24 mouse cellular contexts compared by ENCODE assay signal in genomic region chr1:181974897-181975296, GRCm38 (mm10). TPM values are rescaled to one million over a fixed set of nuclear protein-coding genes. Genes with fewer than 3 reads are reported as not detected.
DNase-seq lines count a peak whose midpoint lies in the region; ATAC-seq and TF ChIP-seq lines count a peak whose summit lies in the region.
"Had no signal": no experiment of that assay in that cellular context is flagged by ENCODE, and none has a peak within 500 bp of the region (broad histone marks: within the 10 kb centered on the region; RNA-seq: fewer than 3 reads in every experiment).

No protein-coding gene starts in this region.

- TF ChIP-seq POLR2A in kidney, adult 2 months (IDR thresholded peaks at IDR 0.05; ENCODE audit: low read depth, low read length): no peak

- H3K4me2 ChIP-seq in heart, embryonic 12.5 days: no peak overlapping the region
- H3K4me2 ChIP-seq in kidney, postnatal 0 days (ENCODE audit: low read length): no peak overlapping the region
- no peak overlapping the region for H3K4me2 ChIP-seq in lung, postnatal 0 days (replicated peaks; ENCODE audit: low read depth, low read length)
- H3K4me2 ChIP-seq: embryonic facial prominence, embryonic 13.5 days; forebrain, embryonic 13.5 days; intestine, embryonic 15.5 days; limb, embryonic 13.5 days; liver, embryonic 13.5 days; neural tube, embryonic 13.5 days had no signal

- no peak for DNase-seq in heart, adult 11 months
- DNase-seq in kidney, postnatal 0 days (ENCODE audit: low spot score): peak; percentile 28
- DNase-seq in kidney, adult 2 months: no peak
- DNase-seq in lung, postnatal 0 days (ENCODE audit: low spot score): peak; percentile 93
- no peak for DNase-seq in lung, postnatal 14 days
- DNase-seq: adrenal gland, postnatal 14 days; cerebellum, adult 8-10 months; cerebellum, postnatal 36 days; embryo, embryonic 11 days; gastrocnemius, postnatal 10 days; kidney, adult 9 months; kidney, postnatal 25 days; liver, embryonic 13.5 days had no signal

- peak; percentile 74; the same call in 1 of the 2 replicates for TF ChIP-seq EP300 in lung, postnatal 0 days (IDR thresholded peaks at IDR 0.05)

- ATAC-seq in heart, embryonic 12.5 days (ENCODE audit: insufficient number of reproducible peaks, low FRiP score): no peak
- ATAC-seq in kidney, postnatal 0 days (replicated peaks; ENCODE audit: low FRiP score, low read depth): no peak
- ATAC-seq in lung, postnatal 0 days: peak; percentile 88
- no peak for ATAC-seq in activated CD4-positive, CD25-positive, alpha-beta regulatory T cell, adult 4 months
- ATAC-seq: forebrain, embryonic 13.5 days; intestine, embryonic 15.5 days; midbrain, embryonic 16.5 days had no signal

- H3K4me1 ChIP-seq in heart, embryonic 12.5 days (replicated peaks): peaks cover 66% of the 10 kb centered on the region
- peaks cover 9% of the 10 kb centered on the region for H3K4me1 ChIP-seq in kidney, postnatal 0 days (replicated peaks; ENCODE audit: insufficient read depth, low read length)
- H3K4me1 ChIP-seq in kidney, adult 2 months (ENCODE audit: control insufficient read depth, insufficient read depth, low read length): peaks cover 6% of the 10 kb centered on the region; the same call in 1 of the 2 replicates
- H3K4me1 ChIP-seq in lung, postnatal 0 days (ENCODE audit: insufficient read depth, low read depth, low read length): peaks cover 6% of the 10 kb centered on the region; the same call in 1 of the 2 replicates

- no peaks in the 10 kb centered on the region for H3K27me3 ChIP-seq in heart, embryonic 12.5 days (replicated peaks)
- H3K27me3 ChIP-seq in kidney, postnatal 0 days (ENCODE audit: insufficient read depth, low read length): no peaks in the 10 kb centered on the region
- no peaks in the 10 kb centered on the region for H3K27me3 ChIP-seq in kidney, adult 2 months (replicated peaks; ENCODE audit: control insufficient read depth, insufficient read depth, low read length)
- H3K27me3 ChIP-seq in lung, postnatal 0 days (replicated peaks; ENCODE audit: insufficient read depth, low read length): no peaks in the 10 kb centered on the region
- H3K27me3 ChIP-seq: embryonic facial prominence, embryonic 13.5 days; forebrain, embryonic 13.5 days; intestine, embryonic 15.5 days; limb, embryonic 13.5 days; liver, embryonic 13.5 days; neural tube, embryonic 13.5 days had no signal

- no peak for TF ChIP-seq CTCF in kidney, postnatal 0 days (IDR thresholded peaks at IDR 0.05; ENCODE audit: low read depth)
- TF ChIP-seq CTCF in kidney, adult 2 months (conservative IDR thresholded peaks at IDR 0.05; ENCODE audit: insufficient read depth, insufficient read length, low read depth, low read length): no peak
- no peak for TF ChIP-seq CTCF in lung, postnatal 0 days (IDR thresholded peaks at IDR 0.05)

- H3K9me3 ChIP-seq in heart, embryonic 12.5 days (replicated peaks): no peaks in the 10 kb centered on the region
- H3K9me3 ChIP-seq in kidney, postnatal 0 days (replicated peaks; ENCODE audit: low read length): no peaks in the 10 kb centered on the region
- no peaks in the 10 kb centered on the region for H3K9me3 ChIP-seq in lung, postnatal 0 days (ENCODE audit: low read length)
- H3K9me3 ChIP-seq: embryonic facial prominence, embryonic 13.5 days; forebrain, embryonic 13.5 days; intestine, embryonic 15.5 days; limb, embryonic 13.5 days; liver, embryonic 13.5 days; midbrain, embryonic 10.5 days; neural tube, embryonic 13.5 days had no signal

- H3K36me3 ChIP-seq in heart, embryonic 12.5 days: no peaks in the 10 kb centered on the region
- no peaks in the 10 kb centered on the region for H3K36me3 ChIP-seq in kidney, postnatal 0 days (ENCODE audit: insufficient read depth, low read length)
- no peaks in the 10 kb centered on the region for H3K36me3 ChIP-seq in kidney, adult 2 months (ENCODE audit: control insufficient read depth, insufficient read depth, low read length)
- no peaks in the 10 kb centered on the region for H3K36me3 ChIP-seq in lung, postnatal 0 days (ENCODE audit: insufficient read depth, low read length)
- H3K36me3 ChIP-seq: intestine, embryonic 15.5 days; liver, embryonic 13.5 days; neural tube, embryonic 13.5 days had no signal

- H3K4me3 ChIP-seq in heart, embryonic 12.5 days: no peak overlapping the region
- H3K4me3 ChIP-seq in kidney, postnatal 0 days (replicated peaks; ENCODE audit: low read depth, low read length): no peak overlapping the region
- no peak overlapping the region for H3K4me3 ChIP-seq in kidney, adult 2 months (ENCODE audit: insufficient read depth, low read depth, low read length)
- H3K4me3 ChIP-seq in lung, postnatal 0 days (ENCODE audit: low read depth, low read length): no peak overlapping the region
- H3K4me3 ChIP-seq: embryonic facial prominence, embryonic 13.5 days; erythroblast, embryonic 14.5 days; forebrain, embryonic 13.5 days; intestine, embryonic 15.5 days; limb, embryonic 13.5 days; liver, embryonic 13.5 days; midbrain, embryonic 10.5 days; myocyte; neural tube, embryonic 13.5 days had no signal

- no peak overlapping the region for H3K9ac ChIP-seq in heart, embryonic 12.5 days
- no peak overlapping the region for H3K9ac ChIP-seq in kidney, postnatal 0 days (ENCODE audit: low read depth, low read length)
- no peak overlapping the region for H3K9ac ChIP-seq in lung, postnatal 0 days (replicated peaks; ENCODE audit: low read depth)
- H3K9ac ChIP-seq: embryonic facial prominence, embryonic 13.5 days; forebrain, embryonic 13.5 days; intestine, embryonic 15.5 days; limb, embryonic 13.5 days; liver, embryonic 13.5 days; neural tube, embryonic 13.5 days had no signal

- peak overlapping the region; percentile 89 for H3K27ac ChIP-seq in heart, embryonic 12.5 days (ENCODE audit: poor library complexity, severe bottlenecking)
- H3K27ac ChIP-seq in kidney, postnatal 0 days: no peak overlapping the region
- no peak overlapping the region for H3K27ac ChIP-seq in kidney, adult 2 months (ENCODE audit: insufficient read depth, low read depth, low read length)
- H3K27ac ChIP-seq in lung, postnatal 0 days (ENCODE audit: low read length): no peak overlapping the region
- H3K27ac ChIP-seq: embryonic facial prominence, embryonic 13.5 days; forebrain, embryonic 13.5 days; intestine, embryonic 15.5 days; limb, embryonic 13.5 days; liver, embryonic 13.5 days; midbrain, embryonic 10.5 days; neural tube, embryonic 13.5 days had no signal

RNA-seq across cellular contexts. Expression of gene Enah, which starts 44.9 kb away (rescaled TPM):
- 22.7 and 24.4 TPM in 2 replicates for polyA plus RNA-seq in heart, embryonic 12.5 days (2016; fragmentation: Nextera tagmentation; extraction: Ambion mirVana)
- polyA plus RNA-seq in kidney, postnatal 0 days (2015; fragmentation: Nextera tagmentation; extraction: Ambion mirVana): 9.6 and 9.9 TPM in 2 replicates
- 9.5 and 10.1 TPM in 2 replicates for polyA plus RNA-seq in kidney, adult 2 months (2012; rRNA removed)
- polyA plus RNA-seq in lung, postnatal 0 days (2015; fragmentation: Nextera tagmentation; extraction: Ambion mirVana): 8.9 and 10.6 TPM in 2 replicates
- polyA plus RNA-seq in activated CD4-positive, CD25-positive, alpha-beta regulatory T cell, adult 4 months (2017; shearing (Covaris generic)): 1 to 10 TPM in 1 of 2 experiments, under 1 TPM in 1; 0.29 to 1.3 TPM

Comparison
In these comparisons a context has a peak if more than half of its experiments do, and no peak if none do; other contexts are left out.
1. DNase-seq: peak in kidney, postnatal 0 days (single experiment) and lung, postnatal 0 days (single experiment); none in heart, adult 11 months (single experiment), kidney, adult 2 months (single experiment) and lung, postnatal 14 days (single experiment).